Mouse (Mus musculus): Measurements from ENCODE around the gene Akap1.

The Akap1 gene

GRCm38 (mm10) chr11:88878011-88878410 is 13.6 kb upstream of the Akap1 start:
- no peak for DNase-seq (ENCODE audit: low spot score)

GRCm38 (mm10) chr11:88873667-88874030 is 9.3 kb upstream of the Akap1 start:
- no peak for DNase-seq (ENCODE audit: low spot score)

DNA sequence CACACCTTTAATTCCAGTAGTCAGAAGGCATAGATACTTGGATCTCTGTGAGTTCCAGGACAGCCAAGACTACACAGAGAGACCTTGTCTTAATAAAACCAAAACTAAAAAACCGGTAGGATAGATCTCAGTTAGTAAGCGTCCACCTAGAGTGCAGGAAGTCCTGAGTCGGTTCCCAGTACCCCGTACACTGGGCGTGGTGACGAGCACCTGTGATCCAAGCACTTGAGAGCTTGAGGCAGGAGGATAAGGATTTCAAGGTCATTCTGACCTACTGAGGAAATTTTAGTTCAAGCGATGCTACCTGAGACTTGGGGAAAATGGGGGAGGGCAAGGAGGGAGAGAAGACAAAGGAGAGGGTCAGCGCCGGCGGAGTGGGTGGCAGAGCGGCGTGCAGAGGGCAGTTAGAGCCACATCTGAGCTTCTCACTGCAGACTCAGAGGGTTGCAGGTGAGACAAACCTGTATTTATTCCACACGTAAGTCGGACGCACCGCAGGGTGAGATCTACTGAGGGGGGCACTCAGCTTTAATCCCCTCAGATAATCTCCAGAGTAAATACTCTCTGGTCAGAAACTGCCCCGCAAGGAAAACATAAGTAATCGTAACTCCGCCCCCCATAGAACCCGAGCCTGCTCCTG is 8.8 kb upstream of the Akap1 start:
- DNase-seq (ENCODE audit: low spot score): no peak

DNA sequence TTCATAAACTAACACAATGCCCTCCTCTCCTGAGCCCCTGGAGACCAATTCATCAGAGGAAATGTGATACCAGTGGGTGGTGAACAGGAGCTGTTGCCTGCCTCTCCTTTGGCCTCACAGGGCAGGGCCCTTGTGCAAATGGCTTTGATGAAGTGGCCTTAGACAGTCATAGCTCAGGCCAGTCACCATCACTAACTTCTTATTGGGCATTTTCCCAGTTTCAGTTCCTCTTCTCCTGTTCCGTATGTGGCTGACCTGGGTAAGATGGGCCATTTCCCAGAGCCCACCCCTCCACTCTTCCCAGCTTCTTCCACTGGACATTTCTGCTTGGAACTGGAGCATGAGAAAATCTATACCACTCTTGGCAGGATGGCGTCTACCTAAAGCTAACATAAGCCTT is 5.1 kb upstream of the Akap1 start:
- DNase-seq (ENCODE audit: low spot score): no peak

- peak; percentile 54 for DNase-seq (ENCODE audit: low spot score)
These were observed 405 bp downstream of the Akap1 start for GRCm38 (mm10) chr11:88863904-88864457.

- peak; percentile 54 for DNase-seq (ENCODE audit: low spot score)
These were observed 1.1 kb downstream of the Akap1 start for GRCm38 (mm10) chr11:88863071-88863903.

- DNase-seq (ENCODE audit: low spot score): no peak
These were observed 2.0 kb downstream of the Akap1 start for GRCm38 (mm10) chr11:88862355-88862754.

DNA sequence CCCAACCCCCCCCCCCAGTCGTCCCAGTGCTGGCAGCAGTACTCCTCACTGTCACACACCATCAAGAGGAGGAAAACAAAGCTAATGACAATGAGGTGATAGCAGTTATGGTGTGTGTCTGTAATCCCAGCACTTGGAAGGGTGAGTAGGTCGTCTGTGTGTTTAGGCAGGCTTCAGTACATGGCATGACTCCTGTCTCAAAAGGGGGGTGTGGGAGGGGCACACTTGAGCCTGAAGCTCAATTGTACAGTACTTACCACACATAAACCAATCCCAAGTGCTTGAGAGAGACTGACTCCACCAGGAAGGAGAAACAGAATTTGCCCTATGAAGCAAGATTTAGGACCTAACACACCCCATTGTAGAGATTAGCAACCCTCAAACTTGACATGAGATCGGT is 3.3 kb downstream of the Akap1 start:
- no peak for DNase-seq (ENCODE audit: low spot score)

DNA sequence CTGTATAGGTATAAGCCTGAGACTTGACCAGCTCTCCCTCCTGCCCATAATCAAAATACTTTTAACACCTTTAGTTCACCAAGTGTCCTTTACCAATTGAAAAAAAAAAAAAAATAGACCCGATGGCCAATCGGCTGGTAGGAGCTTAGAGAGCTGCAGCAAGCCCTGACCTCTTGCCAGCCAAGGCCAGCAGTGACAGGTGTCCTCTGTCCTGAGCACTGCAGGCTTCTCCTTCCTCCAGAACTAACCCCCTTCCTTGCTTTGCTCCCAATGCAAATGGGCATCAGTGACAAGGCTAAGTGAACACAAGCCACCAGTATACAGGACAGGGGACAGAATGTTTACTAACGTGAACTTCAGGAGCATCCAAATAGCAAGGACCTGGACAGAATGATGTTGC is 3.7 kb downstream of the Akap1 start:
- no peak for DNase-seq (ENCODE audit: low spot score)

DNA sequence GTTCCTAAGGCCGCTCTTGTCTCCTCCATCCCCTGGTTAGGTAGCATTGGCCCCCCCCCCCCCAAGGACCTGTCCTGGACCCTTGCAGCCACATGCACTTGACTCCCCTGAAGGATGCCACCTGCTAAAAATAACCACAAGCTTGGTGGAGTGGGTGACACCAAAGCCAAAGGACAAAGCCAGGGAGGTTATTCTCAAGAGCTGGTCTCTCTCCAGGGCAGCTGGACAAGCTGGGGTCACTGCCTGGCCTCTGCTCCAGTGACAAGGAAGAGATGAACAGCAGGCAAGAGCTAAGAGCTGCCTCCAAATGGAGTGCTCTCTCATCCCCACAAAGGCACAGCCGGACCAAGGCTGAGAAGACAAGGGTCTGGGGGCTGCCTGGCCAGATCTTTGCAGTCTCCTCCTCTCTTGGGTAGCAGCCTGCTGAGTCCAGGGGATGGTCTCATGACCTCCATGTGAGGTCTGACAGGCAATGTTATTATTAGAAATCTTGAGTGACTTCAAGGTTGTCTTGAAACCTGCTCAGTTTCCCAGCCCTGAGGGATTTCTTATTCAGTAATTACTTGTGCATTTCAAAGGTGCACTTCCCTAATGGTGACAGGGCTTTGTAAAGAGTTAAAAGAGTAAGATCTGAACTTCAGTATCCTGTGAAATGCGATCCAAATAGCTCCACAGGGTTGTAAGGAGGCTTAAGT is 6.9 kb downstream of the Akap1 start:
- DNase-seq (ENCODE audit: low spot score): no peak

DNA sequence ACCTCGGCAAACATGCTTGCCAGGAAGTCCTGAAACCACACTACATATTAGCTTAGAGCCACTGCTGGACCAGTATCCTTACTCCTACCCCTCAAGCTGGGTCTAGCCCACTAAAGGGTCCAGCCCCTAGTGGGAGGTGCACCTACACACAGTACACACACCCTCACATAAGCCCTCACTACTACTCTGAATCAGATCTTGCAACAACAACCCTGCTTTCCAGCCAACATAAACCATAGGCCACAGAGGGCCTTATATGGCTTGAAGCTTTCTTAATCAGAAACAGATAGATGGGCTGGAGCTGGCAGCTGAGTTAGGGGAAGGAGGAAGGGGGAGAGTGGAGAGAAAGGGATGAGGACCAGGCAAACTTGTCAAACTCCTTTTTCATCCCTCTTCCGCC is 8.0 kb downstream of the Akap1 start:
- peak; percentile 52 for DNase-seq (ENCODE audit: low spot score)

DNA sequence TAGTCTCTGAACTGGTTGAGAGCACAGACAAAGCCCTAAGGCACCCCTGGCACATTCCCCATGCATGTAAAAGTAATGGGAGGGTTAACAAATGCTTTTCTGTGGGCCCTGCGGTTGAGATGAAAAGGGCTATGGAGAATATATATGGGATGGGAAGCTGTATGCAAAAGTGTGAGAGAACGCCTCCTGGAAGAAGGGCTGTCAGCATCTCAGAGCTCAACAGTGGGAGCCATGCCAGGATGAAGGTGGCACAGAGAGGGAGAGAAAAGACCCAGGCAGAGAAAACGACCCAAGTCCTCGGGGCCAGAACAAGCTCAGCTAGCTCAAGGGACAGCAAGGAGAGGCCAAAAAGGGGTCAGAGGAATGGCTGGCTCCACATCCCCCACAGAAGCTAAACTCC is 8.6 kb downstream of the Akap1 start:
- no peak for DNase-seq (ENCODE audit: low spot score)

DNA sequence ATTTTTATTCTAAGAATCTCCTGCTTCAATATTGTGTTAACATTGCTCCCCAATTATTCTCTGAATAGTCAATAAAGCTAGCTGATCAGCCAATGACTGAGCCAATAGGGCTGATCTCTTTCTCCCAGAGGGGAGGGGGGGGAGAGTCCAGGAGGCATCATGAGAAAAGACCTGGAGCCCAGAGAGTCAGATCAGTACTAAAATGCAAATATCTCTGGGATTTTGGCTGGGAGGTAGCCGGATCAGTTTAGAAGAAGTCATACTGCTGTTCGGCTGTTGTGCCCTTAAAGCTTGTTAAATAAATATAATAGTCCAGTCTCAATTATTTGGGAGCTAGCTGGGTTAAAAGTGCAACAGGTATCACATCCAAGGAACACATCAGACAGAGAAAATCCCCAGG is 10.8 kb downstream of the Akap1 start:
- DNase-seq (ENCODE audit: low spot score): no peak

DNA sequence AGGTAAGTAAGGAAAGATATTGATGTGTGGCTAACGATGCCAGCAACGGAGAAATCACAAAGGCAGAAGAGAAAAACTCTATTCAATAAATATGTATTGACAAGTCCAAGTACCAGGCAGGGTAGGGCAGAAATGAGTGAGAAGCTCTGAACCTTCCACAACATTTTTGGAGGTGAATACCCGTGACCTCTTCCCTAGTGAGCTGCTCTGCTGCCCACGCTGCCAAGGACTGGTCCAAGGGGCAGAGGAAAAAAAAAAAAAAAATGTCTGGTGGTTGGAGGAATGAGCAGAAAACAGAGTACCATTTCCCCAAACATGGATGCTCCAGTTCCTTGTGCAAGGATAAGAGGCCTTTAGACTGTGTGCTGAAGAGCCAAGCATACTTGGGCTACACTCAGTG is 11.6 kb downstream of the Akap1 start:
- DNase-seq (ENCODE audit: low spot score): no peak

- DNase-seq (ENCODE audit: low spot score): peak; percentile 44
These were observed 13.1 kb downstream of the Akap1 start for GRCm38 (mm10) chr11:88851049-88851825.

DNA sequence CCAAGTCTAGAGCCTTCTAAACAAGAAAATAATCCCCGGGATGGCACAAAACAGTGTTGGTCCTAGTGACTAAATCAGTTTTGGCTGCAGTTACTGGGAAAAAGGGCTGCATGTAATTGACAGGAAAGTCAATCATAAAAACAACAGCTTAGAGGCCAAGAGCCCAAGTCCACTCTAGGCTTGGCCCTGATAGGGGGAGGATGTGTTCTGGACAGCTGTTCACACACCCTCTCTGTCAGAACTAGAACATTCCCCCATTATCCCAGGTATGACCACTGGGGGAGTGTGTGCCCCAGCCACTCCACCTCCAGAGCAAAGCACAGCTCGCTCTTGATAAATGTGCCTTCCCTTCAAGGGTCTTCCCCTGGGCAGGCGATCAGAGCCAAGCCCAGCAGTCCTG is 14.7 kb downstream of the Akap1 start:
- DNase-seq (ENCODE audit: low spot score): peak; percentile 81

- peak; percentile 88 for DNase-seq (ENCODE audit: low spot score)
These were observed 15.1 kb downstream of the Akap1 start for GRCm38 (mm10) chr11:88849284-88849683.

DNA sequence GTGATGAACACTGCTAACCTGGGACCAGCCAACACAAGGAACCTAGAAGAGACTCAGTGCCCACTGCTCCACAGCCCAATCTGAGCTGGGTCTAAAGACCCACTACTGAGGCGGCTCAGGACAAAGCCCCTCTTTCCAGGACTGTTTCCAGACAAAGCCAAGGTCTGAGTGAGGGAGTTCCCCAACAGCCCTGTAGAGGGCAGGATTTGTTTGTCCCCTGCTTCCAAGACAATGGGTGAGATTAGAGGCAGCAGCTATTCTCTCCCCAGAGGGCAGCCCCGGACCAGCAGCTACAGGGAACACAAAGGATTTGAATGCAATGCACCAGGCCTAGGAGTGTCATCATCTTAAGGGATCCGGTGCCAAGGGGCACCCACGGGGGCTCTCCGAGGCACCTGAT is 15.8 kb downstream of the Akap1 start:
- DNase-seq (ENCODE audit: low spot score): peak; percentile 74

DNA sequence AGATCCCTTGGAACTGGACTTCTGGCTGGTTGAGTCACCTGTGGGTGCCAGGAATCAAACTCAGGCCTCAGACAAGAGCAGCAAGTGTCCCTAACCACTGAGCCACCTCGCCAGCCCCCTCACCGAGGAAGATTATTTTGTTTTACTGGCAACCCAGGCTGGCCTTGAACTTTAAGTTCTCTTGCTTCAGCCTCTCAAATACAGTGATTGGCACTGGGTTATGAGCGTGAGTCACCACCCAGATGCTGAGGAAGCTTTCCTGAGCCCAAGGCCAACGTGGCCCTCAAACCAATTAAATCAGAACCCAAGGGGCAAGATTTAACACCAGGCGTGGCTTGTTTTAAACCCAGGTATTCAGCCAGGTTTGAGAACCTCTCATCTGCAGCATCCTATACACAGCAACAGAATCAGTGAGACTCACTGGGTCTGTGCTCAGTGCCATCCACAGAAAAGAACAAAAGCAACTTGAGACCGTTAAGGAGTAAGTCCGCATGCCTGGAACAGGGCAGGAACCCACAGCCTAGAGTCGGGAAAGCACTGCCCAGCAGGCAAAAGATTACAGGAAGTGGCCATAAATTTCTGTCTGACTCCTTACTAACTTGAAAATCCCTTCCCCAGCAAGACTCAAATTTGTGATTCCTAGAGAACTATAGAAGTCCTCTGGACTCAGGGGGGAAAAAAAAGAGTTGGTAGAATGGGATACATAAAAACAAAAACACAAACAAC is 16.9 kb downstream of the Akap1 start:
- DNase-seq (ENCODE audit: low spot score): peak; percentile 52

DNA sequence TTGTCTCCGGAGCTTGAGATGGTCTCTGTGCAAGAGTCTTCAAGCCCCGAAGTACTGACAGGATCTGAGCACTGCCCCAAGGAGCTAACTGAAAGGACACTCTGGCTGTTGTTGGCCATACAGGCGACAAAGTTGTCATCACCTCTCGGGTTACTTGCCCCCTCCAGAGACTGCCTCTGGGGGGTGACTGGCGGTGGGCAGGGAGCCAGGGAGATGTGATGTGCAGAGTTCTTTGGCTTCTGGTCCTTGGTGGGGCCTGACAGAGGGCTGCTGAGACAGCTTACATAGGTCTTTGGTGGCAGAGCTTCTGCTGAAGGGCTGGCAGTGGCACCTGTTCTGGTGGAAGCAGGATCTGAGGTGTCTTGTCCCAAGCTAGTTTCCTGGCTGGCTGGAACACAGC is 20.0 kb downstream of the Akap1 start:
- DNase-seq (ENCODE audit: low spot score): no peak

- DNase-seq (ENCODE audit: low spot score): no peak
These were observed 21.1 kb downstream of the Akap1 start for GRCm38 (mm10) chr11:88843305-88843704.

All from adipocyte (in vitro differentiated cells).